Mouse (Mus musculus) limb, embryonic 14.5 days (tissue): ENCODE data around the gene Camk2d. TPM values are rescaled to one million over a fixed set of nuclear protein-coding genes. Genes with fewer than 3 reads are reported as not detected.

Experiments
- ATAC-seq: fragments of 200-750 bp; cut with Nextera tagmentation; 2 replicates; pipeline ENCODE4 v1.8.0; 2017; ENCODE audit warnings: low read depth, moderate number of reproducible peaks, moderate TSS enrichment; ENCODE audit not compliant: low FRiP score
- DNase-seq: peaks from one replicate; pipeline ENCODE4 v3.0.0-alpha.2; 2015; ENCODE audit warnings: low spot score
- H3K27ac ChIP-seq: fragments of 300-500 bp; sonication (generic); replicated peaks from 2 replicates; pipeline ENCODE4 v1.5.1; 2014; ENCODE audit warnings: low read depth, mild to moderate bottlenecking, low read length, moderate library complexity, mixed read lengths
- H3K27me3 ChIP-seq: fragments of 300-500 bp; sonication (generic); 2 replicates; pipeline ENCODE4 v1.6.1; 2014; ENCODE audit warnings: low read length, mixed read lengths; ENCODE audit not compliant: control insufficient read depth, insufficient read depth
- H3K36me3 ChIP-seq: fragments of 300-500 bp; sonication (generic); 2 replicates; pipeline ENCODE4 v1.6.1; 2014; ENCODE audit warnings: mild to moderate bottlenecking, low read length, moderate library complexity, mixed read lengths; ENCODE audit not compliant: control insufficient read depth, insufficient read depth
- H3K4me1 ChIP-seq: fragments of 300-500 bp; sonication (generic); 2 replicates; pipeline ENCODE4 v1.6.1; 2014; ENCODE audit warnings: antibody characterized with exemption, low read length, mixed read lengths; ENCODE audit not compliant: control insufficient read depth, insufficient read depth
- H3K4me2 ChIP-seq: fragments of 300-500 bp; sonication (generic); replicated peaks from 2 replicates; pipeline ENCODE4 v1.6.1; 2014; ENCODE audit warnings: low read depth, mild to moderate bottlenecking, low read length, moderate library complexity; ENCODE audit not compliant: severe bottlenecking
- H3K4me3 ChIP-seq: fragments of 300-500 bp; sonication (generic); replicated peaks from 2 replicates; pipeline ENCODE4 v1.5.1; 2014; ENCODE audit warnings: low read length
- H3K9ac ChIP-seq: fragments of 300-500 bp; sonication (generic); 2 replicates; pipeline ENCODE4 v1.6.1; 2014; ENCODE audit warnings: mild to moderate bottlenecking, low read depth, low read length, moderate library complexity; ENCODE audit not compliant: severe bottlenecking
- H3K9me3 ChIP-seq: fragments of 300-500 bp; sonication (generic); 2 replicates; pipeline ENCODE4 v1.6.1; 2016; ENCODE audit warnings: low read length; ENCODE audit not compliant: control insufficient read depth
- POLR2A ChIP-seq: fragments of 200-500 bp; IDR thresholded peaks from 2 replicates; pipeline ENCODE4 v1.8.0; 2012; ENCODE audit warnings: inconsistent platforms, mild to moderate bottlenecking, moderate library complexity, borderline replicate concordance; ENCODE audit not compliant: insufficient read depth, insufficient read length; ENCODE audit errors: extremely low read depth
- WGBS: fragments of 180-500 bp; shearing (Covaris S2); extraction: QIAGEN DNeasy Blood & Tissue Kit; methylation state at CpG from one replicate; pipeline ENCODE4 v1.1.7; 2014; 5-methylcytosine and 5-hydroxymethylcytosine counted together
- polyA plus RNA-seq, 2 experiments: library from polyadenylated mRNA; depleted of rRNA in 1 of 2; stranded (reverse) in 1 of 2; unstranded in 1 of 2; fragments of >200 nt; fragmentation: Nextera tagmentation in 1 of 2; extraction: Ambion mirVana in 1 of 2; gene quantifications; 2 replicates each; pipeline versions ENCODE4 v1.2.1 to v1.2.3; 2012 to 2014

The Camk2d gene
- 40.0 and 46.0 TPM in 2 replicates for polyA plus RNA-seq (2012; rRNA removed)
- polyA plus RNA-seq (2014; fragmentation: Nextera tagmentation; extraction: Ambion mirVana), result 37.4 and 43.4 TPM in 2 replicates

GRCm38 (mm10) chr3:126596086-126596485 lies at the start of gene Camk2d:
Camk2d (plus strand) TSS chr3:126596302.
- Histone ChIP-seq H3K9me3 (no peaks in the 10 kb centered on the region), H3K4me2 (peak within 1 kb of the TSS; percentile 80), H3K4me3 (peak within 1 kb of the TSS; percentile 82), H3K27ac (peak within 1 kb of the TSS; percentile 92), H3K27me3 (no peaks in the 10 kb centered on the region), H3K9ac (peak within 1 kb of the TSS; percentile 90), H3K36me3 (no peaks in the 10 kb centered on the region), H3K4me1 (peaks cover 12% of the 10 kb centered on the region)
- under 1% methylated on average over 16 of the region's 16 CpGs for WGBS
- ATAC-seq (peak; percentile 94), DNase-seq (peak; percentile 98)
- TF ChIP-seq POLR2A, result peak; percentile 72; the same call in 1 of the 2 replicates

- Histone ChIP-seq H3K9me3 (no peaks in the 10 kb centered on the region), H3K4me2 (no peak overlapping the region), H3K9ac (no peak overlapping the region), H3K4me1 (no peaks in the 10 kb centered on the region), H3K36me3 (no peaks in the 10 kb centered on the region), H3K27ac (no peak overlapping the region), H3K4me3 (no peak overlapping the region), H3K27me3 (no peaks in the 10 kb centered on the region)
- no peak for TF ChIP-seq POLR2A
- no peak for ATAC-seq
- no peak for DNase-seq
Observed at GRCm38 (mm10) chr3:126547941-126548340, 48.2 kb upstream of the Camk2d start.

GRCm38 (mm10) chr3:126563646-126564045 lies 32.5 kb upstream of the Camk2d start:
- Histone ChIP-seq H3K9ac (no peak overlapping the region), H3K27ac (no peak overlapping the region), H3K27me3 (no peaks in the 10 kb centered on the region), H3K4me1 (no peaks in the 10 kb centered on the region), H3K4me2 (no peak overlapping the region), H3K4me3 (no peak overlapping the region), H3K9me3 (no peaks in the 10 kb centered on the region), H3K36me3 (no peaks in the 10 kb centered on the region)
- WGBS, result 62% methylated on average over 2 of the region's 2 CpGs
- TF ChIP-seq POLR2A, result no peak
- ATAC-seq, result no peak
- DNase-seq, result no peak

- no peak overlapping the region for H3K27ac ChIP-seq
- H3K36me3 ChIP-seq, result no peaks in the 10 kb centered on the region
- H3K4me1 ChIP-seq, result no peaks in the 10 kb centered on the region
- no peak for TF ChIP-seq POLR2A
- no peak for ATAC-seq
- H3K9me3 ChIP-seq, result no peaks in the 10 kb centered on the region
- 89% methylated on average over 1 of the region's 1 CpGs for WGBS
- H3K4me3 ChIP-seq, result no peak overlapping the region
- no peak overlapping the region for H3K4me2 ChIP-seq
- no peaks in the 10 kb centered on the region for H3K27me3 ChIP-seq
- DNase-seq, result no peak
- no peak overlapping the region for H3K9ac ChIP-seq
Observed at GRCm38 (mm10) chr3:126570628-126571027, 25.5 kb upstream of the Camk2d start.

GRCm38 (mm10) chr3:126572915-126573314 lies 23.2 kb upstream of the Camk2d start:
- no peak overlapping the region for H3K27ac ChIP-seq
- H3K9me3 ChIP-seq, result no peaks in the 10 kb centered on the region
- DNase-seq, result no peak
- H3K36me3 ChIP-seq, result no peaks in the 10 kb centered on the region
- 77% methylated on average over 5 of the region's 5 CpGs for WGBS
- no peak for TF ChIP-seq POLR2A
- H3K4me3 ChIP-seq, result no peak overlapping the region
- no peak overlapping the region for H3K4me2 ChIP-seq
- no peak for ATAC-seq
- H3K27me3 ChIP-seq, result no peaks in the 10 kb centered on the region
- H3K4me1 ChIP-seq, result no peaks in the 10 kb centered on the region
- no peak overlapping the region for H3K9ac ChIP-seq

GRCm38 (mm10) chr3:126575927-126576326 lies 20.2 kb upstream of the Camk2d start:
- Histone ChIP-seq H3K4me1 (no peaks in the 10 kb centered on the region), H3K9ac (no peak overlapping the region), H3K36me3 (no peaks in the 10 kb centered on the region), H3K27me3 (no peaks in the 10 kb centered on the region), H3K4me2 (no peak overlapping the region), H3K4me3 (no peak overlapping the region), H3K9me3 (no peaks in the 10 kb centered on the region), H3K27ac (no peak overlapping the region)
- WGBS, result 47% methylated on average over 2 of the region's 2 CpGs
- DNase-seq, result no peak
- no peak for ATAC-seq
- TF ChIP-seq POLR2A, result no peak
